Mouse (Mus musculus) kidney, postnatal 36 days (tissue): ENCODE results near the gene Acot13.

ENCODE experiments used
- DNase-seq, 2 experiments: peaks; one replicate each; pipeline ENCODE4 v3.0.0; 2021 to 2022; ENCODE audit warnings: mixed read lengths in 2 of 2

Acot13 gene

GRCm38 (mm10) chr13:24826116-24826515, 5.2 kb downstream of the Acot13 start:
- no peak for DNase-seq

GRCm38 (mm10) chr13:24825587-24825986, 5.8 kb downstream of the Acot13 start:
- DNase-seq = peak; percentile 67 to 73

- DNase-seq = no peak
Measured at GRCm38 (mm10) chr13:24824647-24825046, 6.7 kb downstream of the Acot13 start.

GRCm38 (mm10) chr13:24822663-24823343, 8.5 kb downstream of the Acot13 start:
- no peak for DNase-seq

GRCm38 (mm10) chr13:24819931-24820330, 11.4 kb downstream of the Acot13 start:
- peak; percentile 37 to 50 for DNase-seq

GRCm38 (mm10) chr13:24816125-24817092, 14.9 kb downstream of the Acot13 start:
- DNase-seq = peak; percentile 68 to 69

- DNase-seq = peak in 1 of 2 experiments; percentile 50
Measured at GRCm38 (mm10) chr13:24814616-24815015, 16.7 kb downstream of the Acot13 start.

GRCm38 (mm10) chr13:24812521-24812920, 18.8 kb downstream of the Acot13 start:
- no peak for DNase-seq

GRCm38 (mm10) chr13:24806079-24806478, 25.3 kb downstream of the Acot13 start:
- DNase-seq = peak; percentile 64 to 75

- DNase-seq = no peak
Measured at GRCm38 (mm10) chr13:24803196-24803595, 28.1 kb downstream of the Acot13 start.

- peak in 1 of 2 experiments; percentile 37 for DNase-seq
Measured at GRCm38 (mm10) chr13:24802131-24802691, 29.1 kb downstream of the Acot13 start.

- DNase-seq = peak in 1 of 2 experiments; percentile 63
Measured at GRCm38 (mm10) chr13:24801308-24801921, 29.9 kb downstream of the Acot13 start, which contains the start of gene BC005537. BC005537 (plus strand) TSS chr13:24801657.

- DNase-seq = peak; percentile 98 to 99
Measured at GRCm38 (mm10) chr13:24800674-24801307, 30.5 kb downstream of the Acot13 start.

GRCm38 (mm10) chr13:24799925-24800673, 31.2 kb downstream of the Acot13 start:
- peak; percentile 45 to 53 for DNase-seq

- no peak for DNase-seq
Measured at GRCm38 (mm10) chr13:24799378-24799777, 32.0 kb downstream of the Acot13 start.

GRCm38 (mm10) chr13:24798686-24799085, 32.7 kb downstream of the Acot13 start:
- no peak for DNase-seq

GRCm38 (mm10) chr13:24792411-24793045, 38.8 kb downstream of the Acot13 start:
- no peak for DNase-seq

GRCm38 (mm10) chr13:24791349-24791748, 40.0 kb downstream of the Acot13 start:
- no peak for DNase-seq

- no peak for DNase-seq
Measured at GRCm38 (mm10) chr13:24787477-24787876, 43.9 kb downstream of the Acot13 start.

- peak; percentile 70 to 78 for DNase-seq
Measured at GRCm38 (mm10) chr13:24786014-24786490, 45.3 kb downstream of the Acot13 start.

GRCm38 (mm10) chr13:24781916-24782315, 49.4 kb downstream of the Acot13 start:
- DNase-seq = peak in 1 of 2 experiments; percentile 28
